Mouse (Mus musculus) megakaryocyte, embryonic 14.5 days (primary cell): ENCODE data around the gene Gm32742.

ENCODE experiments used
- FLI1 ChIP-seq: IDR thresholded peaks from 2 replicates; pipeline ENCODE4 v1.6.1; 2012; ENCODE audit warnings: low read length, inconsistent platforms, mixed read lengths
- GATA1 ChIP-seq: IDR thresholded peaks from 3 replicates; pipeline ENCODE4 v1.6.1; 2012; ENCODE audit warnings: mixed read lengths, low read length, inconsistent platforms, borderline replicate concordance

GRCm38 (mm10) chr9:51102963-51103807, 62.1 kb downstream of the Gm32742 start:
- TF ChIP-seq GATA1 (no peak), FLI1 (no peak)
